Mouse (Mus musculus): ENCODE data around the gene Trim9. TPM values are rescaled to one million over a fixed set of nuclear protein-coding genes. Genes with fewer than 3 reads are reported as not detected.
A peak's percentile ranks its signal among the peaks of the same experiment; 100 is the strongest.

Gene Trim9
- polyA plus RNA-seq, 1 experiment from 2014 or later, result 38.7 TPM

DNA sequence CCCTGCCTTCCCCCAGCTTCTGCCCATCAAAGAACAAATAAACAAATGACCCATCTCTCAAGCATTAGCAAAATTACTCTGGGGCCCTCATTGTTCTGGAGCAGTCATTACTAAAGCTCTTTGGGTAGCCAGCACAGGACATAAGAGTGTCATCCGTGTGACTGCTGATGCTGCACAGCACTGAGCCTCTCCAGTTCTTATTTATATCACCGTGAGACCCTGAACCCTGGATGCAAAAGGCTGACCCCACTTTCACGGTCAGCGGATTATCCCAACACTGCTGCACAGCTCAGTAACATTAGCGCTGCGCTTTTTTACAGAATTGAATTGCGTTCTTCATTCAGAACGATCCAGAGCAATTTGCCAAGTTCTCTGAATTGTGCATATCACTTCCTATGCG, 31.3 kb downstream of the Trim9 start:
- Histone ChIP-seq H3K4me2 (replicated peaks) (no peak overlapping the region), H3K27ac (no peak overlapping the region), H3K36me3 (no peaks in the 10 kb centered on the region), H3K4me3 (no peak overlapping the region), H3K9me3 (no peaks in the 10 kb centered on the region), H3K27me3 (replicated peaks) (no peaks in the 10 kb centered on the region), H3K4me1 (peaks cover 8% of the 10 kb centered on the region; the same call in 1 of the 2 replicates), H3K9ac (no peak overlapping the region)
- WGBS, result 37% methylated on average over 9 of the region's 9 CpGs
- peak; percentile 44; the same call in 1 of the 2 replicates for ATAC-seq (ENCODE audit: low FRiP score, low read depth)

DNA sequence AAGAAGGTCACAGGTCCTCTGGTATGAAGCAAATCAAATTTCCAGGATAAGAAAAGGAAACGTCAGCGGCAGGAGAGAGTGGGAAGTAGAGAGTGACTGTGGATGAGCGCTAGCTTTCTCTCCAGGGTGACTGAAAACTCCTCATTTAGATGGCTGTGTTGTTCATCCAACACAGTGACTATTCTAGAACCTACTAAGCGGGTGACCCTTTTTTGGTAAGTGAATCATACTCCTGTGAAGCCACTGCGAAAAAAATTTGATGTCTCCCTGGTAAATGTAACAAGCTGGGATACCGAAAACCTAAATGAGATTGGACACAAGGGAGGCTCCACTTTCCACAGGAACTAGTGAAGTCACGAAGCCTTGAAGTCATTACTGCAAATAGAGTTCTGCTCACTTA, 39.5 kb downstream of the Trim9 start:
- H3K27ac ChIP-seq, result no peak overlapping the region
- H3K9me3 ChIP-seq, result no peaks in the 10 kb centered on the region
- ATAC-seq (ENCODE audit: low FRiP score, low read depth), result no peak
- H3K4me2 ChIP-seq (replicated peaks), result no peak overlapping the region
- 91% methylated on average over 7 of the region's 7 CpGs for WGBS
- H3K9ac ChIP-seq, result no peak overlapping the region
- H3K36me3 ChIP-seq, result no peaks in the 10 kb centered on the region
- H3K27me3 ChIP-seq (replicated peaks), result no peaks in the 10 kb centered on the region
- H3K4me3 ChIP-seq, result no peak overlapping the region
- no peaks in the 10 kb centered on the region for H3K4me1 ChIP-seq

DNA sequence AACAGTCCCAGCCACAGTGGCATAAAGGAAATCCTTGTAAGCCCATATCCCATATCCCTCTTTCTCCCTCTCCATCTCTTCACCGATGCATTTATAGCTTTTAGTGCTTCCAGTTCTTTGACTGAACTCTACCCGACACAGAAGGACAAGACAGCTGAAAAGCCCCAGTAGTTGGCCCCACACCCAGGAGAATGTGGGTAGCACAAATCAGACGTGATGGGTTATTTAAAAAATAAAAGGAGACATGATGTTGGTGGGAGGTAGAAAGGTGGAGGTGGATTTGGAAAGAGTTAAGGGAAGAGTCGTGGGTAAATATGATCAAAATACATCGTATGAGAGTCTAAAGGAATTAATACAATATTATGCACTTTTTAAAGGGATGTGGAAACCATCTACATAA, 40.4 kb downstream of the Trim9 start:
- H3K9me3 ChIP-seq, result no peaks in the 10 kb centered on the region
- no peaks in the 10 kb centered on the region for H3K36me3 ChIP-seq
- H3K4me1 ChIP-seq, result no peaks in the 10 kb centered on the region
- no peak overlapping the region for H3K4me2 ChIP-seq (replicated peaks)
- WGBS, result 85% methylated on average over 5 of the region's 5 CpGs
- no peak overlapping the region for H3K9ac ChIP-seq
- H3K27ac ChIP-seq, result no peak overlapping the region
- ATAC-seq (ENCODE audit: low FRiP score, low read depth), result no peak
- no peak overlapping the region for H3K4me3 ChIP-seq
- H3K27me3 ChIP-seq (replicated peaks), result no peaks in the 10 kb centered on the region

DNA sequence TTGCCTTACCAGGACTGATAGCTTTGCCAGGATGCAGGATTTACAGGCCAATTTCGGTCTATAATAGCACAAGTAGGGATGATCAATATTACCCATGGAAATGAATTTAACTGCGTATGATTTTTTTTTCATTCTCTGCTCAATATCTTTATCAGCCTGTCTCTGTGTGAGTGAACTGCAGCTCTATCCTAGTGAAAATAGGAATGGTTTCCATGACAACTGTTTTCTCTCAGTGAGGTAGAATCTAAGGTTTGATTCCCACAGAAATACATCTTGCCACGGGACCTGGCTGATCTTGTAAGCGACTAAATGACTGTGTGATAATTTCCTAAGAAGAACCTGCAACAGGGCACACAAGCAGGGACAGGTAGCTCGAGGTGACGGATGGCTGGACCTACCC, 43.4 kb downstream of the Trim9 start:
- Histone ChIP-seq H3K36me3 (no peaks in the 10 kb centered on the region), H3K9me3 (no peaks in the 10 kb centered on the region), H3K4me2 (replicated peaks) (no peak overlapping the region), H3K4me1 (0 out of 2 replicates have a peak, but pooled peaks cover 3% of the 10 kb centered on the region), H3K27me3 (replicated peaks) (no peaks in the 10 kb centered on the region), H3K4me3 (no peak overlapping the region), H3K27ac (no peak overlapping the region), H3K9ac (no peak overlapping the region)
- ATAC-seq (ENCODE audit: low FRiP score, low read depth), result no peak
- 83% methylated on average over 6 of the region's 6 CpGs for WGBS

DNA sequence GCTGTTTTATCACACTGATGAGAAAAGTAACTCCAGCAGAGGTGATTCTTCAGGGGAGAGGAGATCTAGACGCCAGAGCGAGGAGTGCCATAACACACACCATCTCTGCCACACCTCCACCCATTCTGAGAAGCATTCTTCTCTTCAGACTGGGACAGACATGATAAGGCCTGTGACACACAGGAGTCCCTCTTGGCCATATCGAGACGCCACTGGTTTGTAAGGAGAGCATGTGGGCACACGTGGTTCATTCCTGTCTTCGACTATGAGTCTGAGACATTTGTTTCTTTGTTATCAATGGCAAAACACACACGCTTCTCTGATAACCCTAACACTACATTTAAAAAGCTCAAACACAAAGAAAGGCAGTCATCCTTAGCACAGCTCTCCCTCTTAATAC, 43.9 kb downstream of the Trim9 start:
- Histone ChIP-seq H3K9ac (no peak overlapping the region), H3K4me2 (replicated peaks) (no peak overlapping the region), H3K27ac (no peak overlapping the region), H3K4me1 (0 out of 2 replicates have a peak, but pooled peaks cover 3% of the 10 kb centered on the region), H3K27me3 (replicated peaks) (no peaks in the 10 kb centered on the region), H3K9me3 (no peaks in the 10 kb centered on the region), H3K4me3 (no peak overlapping the region), H3K36me3 (no peaks in the 10 kb centered on the region)
- 88% methylated on average over 7 of the region's 7 CpGs for WGBS
- no peak for ATAC-seq (ENCODE audit: low FRiP score, low read depth)

DNA sequence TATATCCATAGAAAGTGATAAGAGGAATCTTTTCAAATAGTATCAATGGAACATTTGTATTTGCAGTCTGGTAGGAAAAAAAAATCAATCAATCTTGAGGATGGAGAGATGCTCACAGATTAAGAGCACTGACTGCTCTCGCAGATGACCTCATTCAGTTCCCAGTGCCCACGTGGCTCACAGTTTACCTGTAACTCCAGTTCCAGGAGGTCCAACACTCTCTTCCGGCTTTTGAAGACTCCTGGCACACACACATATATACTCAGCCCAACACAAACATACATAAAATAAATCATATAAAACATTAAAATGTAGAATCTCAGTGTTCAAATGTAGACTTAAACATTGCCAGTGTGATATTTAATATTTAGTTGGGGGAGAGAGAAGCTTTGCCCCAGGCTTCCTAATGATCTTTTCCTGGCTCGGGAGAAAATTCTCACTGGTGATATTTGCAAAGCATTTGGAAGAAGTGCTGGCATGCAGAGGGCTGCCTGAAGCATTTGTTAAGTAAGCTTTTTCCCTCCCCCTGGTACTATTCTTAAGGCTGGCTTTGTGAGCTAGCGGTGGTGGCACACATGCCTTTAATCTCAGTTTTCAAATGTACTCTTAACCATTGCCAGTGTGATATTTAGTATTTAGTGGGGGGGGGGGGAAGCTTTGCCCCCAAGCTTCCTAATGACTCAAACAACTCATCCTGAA, 45.2 kb downstream of the Trim9 start:
- WGBS, result 79% methylated on average over 5 of the region's 5 CpGs
- Histone ChIP-seq H3K27me3 (replicated peaks) (no peaks in the 10 kb centered on the region), H3K27ac (no peak overlapping the region), H3K4me3 (no peak overlapping the region), H3K9ac (no peak overlapping the region), H3K36me3 (no peaks in the 10 kb centered on the region), H3K4me1 (0 out of 2 replicates have a peak, but pooled peaks cover 3% of the 10 kb centered on the region), H3K9me3 (no peaks in the 10 kb centered on the region), H3K4me2 (replicated peaks) (no peak overlapping the region)
- no peak for ATAC-seq (ENCODE audit: low FRiP score, low read depth)

DNA sequence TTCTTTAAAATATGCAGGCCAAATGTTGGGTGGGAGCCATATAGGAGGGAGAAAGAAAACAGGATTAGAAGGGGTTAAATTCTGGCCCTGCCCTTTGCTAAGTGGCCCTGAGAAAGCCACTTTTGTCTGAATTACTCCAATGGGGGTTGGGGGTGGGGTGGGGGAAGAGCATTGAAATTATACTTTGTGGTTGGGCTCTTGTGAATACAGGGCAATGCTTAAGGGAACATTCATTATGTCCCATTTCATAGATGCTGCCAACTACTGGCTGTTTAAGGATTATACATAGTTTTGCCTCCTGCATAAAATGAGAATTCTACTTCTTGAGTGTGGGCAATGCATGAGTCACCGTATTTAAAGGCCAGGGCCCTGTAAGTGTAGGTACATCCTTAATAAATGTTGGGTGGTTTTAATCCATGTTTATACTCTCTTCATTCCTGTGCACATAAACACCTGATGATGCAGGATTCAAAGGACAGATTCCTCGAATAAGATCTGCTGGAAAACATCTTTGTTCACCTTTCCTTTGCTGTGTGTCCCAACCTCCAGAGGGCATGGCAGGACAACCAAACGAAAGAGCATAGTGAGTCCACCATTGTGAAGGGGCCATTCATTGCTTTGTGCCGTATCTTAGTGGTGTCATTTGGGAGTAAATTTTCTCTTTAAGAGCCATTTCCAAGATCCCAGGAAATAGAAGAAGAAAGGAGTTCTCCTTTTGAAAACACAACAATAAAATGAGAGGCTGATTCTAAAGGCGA, 53.3 kb downstream of the Trim9 start:
- no peaks in the 10 kb centered on the region for H3K27me3 ChIP-seq (replicated peaks)
- 0 out of 2 replicates have a peak, but pooled peaks have one; percentile 22 for ATAC-seq (ENCODE audit: low FRiP score, low read depth)
- no peak overlapping the region for H3K27ac ChIP-seq
- WGBS, result 31% methylated on average over 5 of the region's 5 CpGs
- no peaks in the 10 kb centered on the region for H3K9me3 ChIP-seq
- peaks cover 4% of the 10 kb centered on the region; the same call in 1 of the 2 replicates for H3K4me1 ChIP-seq
- no peak overlapping the region for H3K4me2 ChIP-seq (replicated peaks)
- H3K4me3 ChIP-seq, result no peak overlapping the region
- no peak overlapping the region for H3K9ac ChIP-seq
- peaks cover 4% of the 10 kb centered on the region; the same call in 1 of the 2 replicates for H3K36me3 ChIP-seq

DNA sequence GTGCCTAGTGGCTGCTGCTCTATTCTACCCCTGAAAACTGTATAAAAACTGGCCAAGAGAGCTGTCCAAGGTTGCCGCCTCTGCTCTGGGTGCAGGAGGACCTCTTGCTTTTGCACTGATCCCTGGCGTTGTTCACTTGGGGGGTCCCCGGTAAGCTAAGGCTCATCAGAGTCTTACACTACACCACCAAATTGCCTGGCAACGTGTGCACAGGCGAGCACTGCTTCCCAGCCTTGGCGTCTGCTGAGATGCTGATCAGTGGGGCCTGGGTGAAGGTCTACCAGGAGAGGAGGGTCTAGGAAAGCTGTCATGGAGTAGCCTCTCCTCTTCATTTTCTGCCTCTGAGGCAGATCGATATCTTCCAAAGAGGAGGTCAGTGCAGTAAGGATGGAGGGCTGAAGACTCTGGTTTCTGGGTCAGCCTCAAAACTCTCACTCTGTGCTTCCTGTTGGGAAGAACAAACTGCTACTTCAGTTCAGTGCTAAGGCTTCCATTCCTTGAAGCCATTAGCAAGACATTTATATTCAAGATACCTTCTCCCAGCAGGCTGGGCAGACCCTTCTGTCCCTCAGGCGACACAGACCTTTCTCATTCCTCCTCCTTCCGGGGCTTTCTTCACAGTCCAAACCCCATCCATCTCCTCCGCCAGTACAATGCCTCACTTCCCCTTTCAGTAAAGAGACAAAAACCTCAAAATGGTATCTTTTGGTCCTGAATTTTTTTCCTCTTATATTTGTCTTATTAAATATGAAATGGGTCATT, 54.1 kb downstream of the Trim9 start:
- Histone ChIP-seq H3K36me3 (peaks cover 7% of the 10 kb centered on the region; the same call in 1 of the 2 replicates), H3K9me3 (no peaks in the 10 kb centered on the region), H3K4me1 (peaks cover 4% of the 10 kb centered on the region; the same call in 1 of the 2 replicates), H3K9ac (no peak overlapping the region), H3K4me3 (no peak overlapping the region), H3K27ac (no peak overlapping the region), H3K4me2 (replicated peaks) (no peak overlapping the region), H3K27me3 (replicated peaks) (no peaks in the 10 kb centered on the region)
- WGBS, result 62% methylated on average over 10 of the region's 10 CpGs
- peak; percentile 61 for ATAC-seq (ENCODE audit: low FRiP score, low read depth)

DNA sequence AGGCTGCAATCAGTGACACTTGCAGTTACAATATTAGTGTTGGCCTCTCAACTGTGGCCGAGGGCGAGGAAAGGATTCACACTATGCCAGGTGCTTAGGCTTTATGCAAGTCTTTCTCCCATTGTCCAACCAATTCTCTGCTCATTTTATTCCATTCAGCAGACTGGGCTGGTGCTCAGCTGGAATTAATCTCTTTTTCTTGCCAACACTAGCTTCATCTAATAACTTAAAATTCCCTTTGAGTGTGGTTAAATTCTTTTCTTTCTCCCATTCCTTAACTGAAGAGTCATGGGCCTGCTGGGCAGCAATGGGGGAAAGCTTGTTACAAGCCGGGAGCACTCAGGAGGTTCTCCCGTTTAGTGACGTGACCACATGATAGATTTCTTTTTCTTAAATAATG, 61.9 kb downstream of the Trim9 start:
- no peaks in the 10 kb centered on the region for H3K9me3 ChIP-seq
- no peak for ATAC-seq (ENCODE audit: low FRiP score, low read depth)
- 47% methylated on average over 5 of the region's 5 CpGs for WGBS

DNA sequence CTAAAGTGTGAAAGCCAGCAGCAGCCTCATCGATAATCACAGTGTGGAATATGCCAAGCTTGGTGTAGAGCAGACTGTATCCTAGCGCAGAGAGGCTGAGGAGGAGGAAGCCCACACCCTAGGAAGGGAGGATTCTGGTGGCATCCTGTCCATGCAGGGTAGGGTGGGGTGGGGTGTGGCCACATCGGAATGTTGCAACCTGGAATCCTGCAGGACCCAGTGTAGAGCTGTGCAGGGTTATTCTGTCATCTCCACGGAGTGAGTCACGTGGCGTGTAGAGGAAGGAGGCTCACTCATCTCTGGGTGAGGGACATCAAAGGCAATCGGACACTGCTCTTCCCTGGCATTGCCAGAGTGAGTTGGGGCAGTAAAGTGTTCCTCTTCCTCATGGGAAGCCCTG, 62.4 kb downstream of the Trim9 start:
- Histone ChIP-seq H3K4me1 (no peaks in the 10 kb centered on the region), H3K27ac (no peak overlapping the region), H3K9me3 (no peaks in the 10 kb centered on the region), H3K9ac (no peak overlapping the region), H3K4me3 (no peak overlapping the region), H3K4me2 (replicated peaks) (no peak overlapping the region), H3K27me3 (replicated peaks) (no peaks in the 10 kb centered on the region), H3K36me3 (peaks cover 10% of the 10 kb centered on the region)
- ATAC-seq (ENCODE audit: low FRiP score, low read depth), result no peak
- 82% methylated on average over 7 of the region's 7 CpGs for WGBS

More for the DNA sequence above, 61.9 kb downstream of the Trim9 start:
- H3K4me1 ChIP-seq, result no peaks in the 10 kb centered on the region
- H3K9ac ChIP-seq, result no peak overlapping the region
- H3K27ac ChIP-seq, result no peak overlapping the region
- peaks cover 8% of the 10 kb centered on the region; the same call in 1 of the 2 replicates for H3K36me3 ChIP-seq
- H3K4me2 ChIP-seq (replicated peaks), result no peak overlapping the region
- H3K4me3 ChIP-seq, result no peak overlapping the region
- no peaks in the 10 kb centered on the region for H3K27me3 ChIP-seq (replicated peaks)

DNA sequence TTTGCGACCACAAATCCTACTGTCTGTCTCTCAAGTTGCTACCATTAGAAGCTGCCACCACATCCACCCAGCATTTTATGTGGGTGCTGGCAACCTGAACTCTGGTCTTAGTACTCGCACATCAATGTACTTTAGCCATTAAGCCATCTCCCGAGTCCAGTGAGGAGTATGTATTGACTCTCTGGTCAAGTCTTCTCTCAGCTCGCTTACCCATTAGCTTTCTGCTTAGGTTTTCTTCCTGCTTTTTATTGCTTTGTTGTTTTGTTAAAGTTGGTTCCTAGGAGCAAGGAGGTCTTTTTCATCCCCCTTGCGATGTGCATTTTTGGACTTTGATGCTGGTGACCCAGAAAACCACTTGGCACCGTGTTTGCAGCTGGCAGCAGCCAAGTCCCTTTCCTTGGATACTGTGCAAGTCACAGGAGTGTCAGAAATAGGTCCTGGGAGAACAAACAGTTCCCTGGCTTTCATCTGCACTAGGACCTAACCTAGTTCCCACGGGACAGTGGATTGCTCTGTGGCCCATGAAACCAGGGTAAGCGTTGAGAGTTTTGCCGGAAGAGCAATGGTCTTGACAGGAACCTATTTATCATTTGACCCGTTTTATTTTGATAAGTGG, 64.2 kb downstream of the Trim9 start:
- 80% methylated on average over 10 of the region's 10 CpGs for WGBS

DNA sequence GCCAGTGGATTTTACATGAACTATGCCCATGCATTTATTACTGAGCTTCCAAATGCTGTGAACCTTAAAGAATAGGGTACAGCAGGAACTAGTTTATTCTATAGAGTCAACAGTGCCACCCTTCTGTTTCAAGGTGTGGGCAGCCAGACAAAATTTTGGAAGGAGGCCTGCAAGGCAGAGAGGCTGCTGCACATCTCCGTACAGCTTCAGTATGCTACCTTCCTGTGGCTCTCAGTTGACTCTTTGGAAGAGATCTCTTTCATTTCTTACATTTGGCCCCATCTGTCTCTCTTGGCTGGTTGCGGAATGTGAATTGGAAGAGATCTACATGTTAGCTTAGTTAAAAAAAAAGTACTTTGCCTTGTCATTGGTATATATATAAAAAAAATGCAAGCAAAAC, 66.5 kb downstream of the Trim9 start:
- WGBS, result 96% methylated on average over 2 of the region's 2 CpGs
- peaks cover 12% of the 10 kb centered on the region; the same call in 1 of the 2 replicates for H3K4me1 ChIP-seq
- ATAC-seq (ENCODE audit: low FRiP score, low read depth), result no peak

More for the DNA sequence above, 64.2 kb downstream of the Trim9 start:
- H3K9ac ChIP-seq, result no peak overlapping the region
- no peak overlapping the region for H3K27ac ChIP-seq
- no peak overlapping the region for H3K4me3 ChIP-seq
- peaks cover 8% of the 10 kb centered on the region for H3K36me3 ChIP-seq
- no peaks in the 10 kb centered on the region for H3K4me1 ChIP-seq
- no peaks in the 10 kb centered on the region for H3K27me3 ChIP-seq (replicated peaks)
- H3K9me3 ChIP-seq, result no peaks in the 10 kb centered on the region
- ATAC-seq (ENCODE audit: low FRiP score, low read depth), result no peak
- H3K4me2 ChIP-seq (replicated peaks), result no peak overlapping the region

More for the DNA sequence above, 66.5 kb downstream of the Trim9 start:
- Histone ChIP-seq H3K27ac (no peak overlapping the region), H3K4me2 (replicated peaks) (no peak overlapping the region), H3K9me3 (no peaks in the 10 kb centered on the region), H3K36me3 (peaks cover 8% of the 10 kb centered on the region), H3K27me3 (replicated peaks) (no peaks in the 10 kb centered on the region), H3K9ac (no peak overlapping the region), H3K4me3 (no peak overlapping the region)

Measured in neural tube, embryonic 12.5 days (tissue).